Mouse (Mus musculus) stomach, embryonic 14.5 days (tissue): ENCODE results near the gene Ubxn10. TPM values are rescaled to one million over a fixed set of nuclear protein-coding genes. Genes with fewer than 3 reads are reported as not detected.

Experiments
- ATAC-seq: fragments of 200-750 bp; cut with Nextera tagmentation; 2 replicates; pipeline ENCODE4 v1.8.0; 2017; ENCODE audit warnings: low read depth, moderate TSS enrichment; ENCODE audit not compliant: insufficient number of reproducible peaks, insufficient read depth, low FRiP score
- H3K27ac ChIP-seq: fragments of 300-500 bp; sonication (generic); 2 replicates; pipeline ENCODE4 v1.5.1; 2014; ENCODE audit warnings: mild to moderate bottlenecking, low read length, moderate library complexity, mixed read lengths
- H3K27me3 ChIP-seq: fragments of 300-500 bp; sonication (generic); 2 replicates; pipeline ENCODE4 v1.6.1; 2014; ENCODE audit warnings: low read length, control low read depth, mixed read lengths; ENCODE audit not compliant: control insufficient read depth, insufficient read depth
- H3K36me3 ChIP-seq: fragments of 300-500 bp; sonication (generic); 2 replicates; pipeline ENCODE4 v1.6.1; 2014; ENCODE audit warnings: mild to moderate bottlenecking, control low read depth, low read length, moderate library complexity, mixed read lengths; ENCODE audit not compliant: control insufficient read depth, insufficient read depth
- H3K4me1 ChIP-seq: fragments of 300-500 bp; sonication (generic); 2 replicates; pipeline ENCODE4 v1.6.1; 2014; ENCODE audit warnings: low read length, control low read depth, mixed read lengths; ENCODE audit not compliant: control insufficient read depth, insufficient read depth
- H3K4me2 ChIP-seq: fragments of 300-500 bp; sonication (generic); replicated peaks from 2 replicates; pipeline ENCODE4 v1.6.1; 2014; ENCODE audit warnings: low read depth, low read length, control low read depth
- H3K4me3 ChIP-seq: fragments of 300-500 bp; sonication (generic); 2 replicates; pipeline ENCODE4 v1.5.1; 2014; ENCODE audit warnings: low read depth, low read length, control low read depth
- H3K9ac ChIP-seq: fragments of 300-500 bp; sonication (generic); replicated peaks from 2 replicates; pipeline ENCODE4 v1.6.1; 2014; ENCODE audit warnings: low read depth, mild to moderate bottlenecking, control low read depth, low read length, moderate library complexity, mixed read lengths
- H3K9me3 ChIP-seq: fragments of 300-500 bp; sonication (generic); 2 replicates; pipeline ENCODE4 v1.6.1; 2016; ENCODE audit warnings: low read depth, low read length, control low read depth; ENCODE audit not compliant: control insufficient read depth
- WGBS: fragments of 180-500 bp; shearing (Covaris S2); extraction: QIAGEN DNeasy Blood & Tissue Kit; methylation state at CpG from one replicate; pipeline ENCODE4 v1.1.7; 2014; 5-methylcytosine and 5-hydroxymethylcytosine counted together
- polyA plus RNA-seq: library from polyadenylated mRNA; unstranded; fragments of >200 nt; fragmentation: Nextera tagmentation; extraction: Ambion mirVana; gene quantifications from 2 replicates; pipeline ENCODE4 v1.2.1, GENCODE M21; 2014

Ubxn10 gene
- polyA plus RNA-seq, 1 experiment from 2014 or later: 0.97 TPM

DNA sequence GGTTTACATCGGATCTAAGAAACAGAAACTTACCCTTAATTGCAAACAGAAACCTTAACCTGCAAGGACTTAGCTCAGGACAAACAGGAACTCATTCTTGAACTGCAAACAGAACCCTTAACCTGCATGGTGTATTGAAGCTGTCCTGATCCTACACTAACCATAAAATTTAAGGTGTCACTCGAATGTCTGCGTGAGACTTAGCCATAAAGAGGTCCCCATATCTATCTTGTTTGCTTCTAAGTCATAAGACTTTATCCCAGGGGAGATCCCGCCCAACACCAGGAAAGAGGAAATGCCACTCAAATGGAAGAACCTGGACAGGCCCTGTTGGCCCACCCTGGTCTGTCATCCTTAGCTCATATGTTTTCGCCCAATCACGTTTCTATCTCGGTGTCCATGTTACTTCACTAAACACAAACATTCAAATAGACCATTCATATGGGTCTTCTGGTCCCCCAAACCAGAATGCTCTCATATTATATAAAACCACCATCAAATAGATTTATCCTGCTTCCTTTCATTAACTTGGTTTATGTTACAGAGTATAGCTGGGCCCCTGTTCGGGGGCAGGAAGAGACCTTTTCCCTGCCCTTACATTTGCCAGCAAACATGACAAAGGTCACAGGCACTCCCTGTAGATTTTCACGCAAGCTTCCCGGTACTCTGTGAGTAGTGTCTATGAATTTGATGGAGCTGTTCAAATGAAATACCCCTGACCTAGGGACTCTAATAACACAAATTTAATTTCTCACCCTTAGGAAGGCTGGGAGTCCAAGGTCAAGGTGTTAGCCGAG lies 66.7 kb downstream of the Ubxn10 start:
- Histone ChIP-seq H3K36me3 (no peaks in the 10 kb centered on the region), H3K27me3 (no peaks in the 10 kb centered on the region), H3K27ac (no peak overlapping the region), H3K4me1 (no peaks in the 10 kb centered on the region), H3K4me3 (no peak overlapping the region), H3K9me3 (no peaks in the 10 kb centered on the region), H3K9ac (no peak overlapping the region), H3K4me2 (no peak overlapping the region)
- no peak for ATAC-seq
- WGBS: 66% methylated on average over 11 of the region's 11 CpGs

DNA sequence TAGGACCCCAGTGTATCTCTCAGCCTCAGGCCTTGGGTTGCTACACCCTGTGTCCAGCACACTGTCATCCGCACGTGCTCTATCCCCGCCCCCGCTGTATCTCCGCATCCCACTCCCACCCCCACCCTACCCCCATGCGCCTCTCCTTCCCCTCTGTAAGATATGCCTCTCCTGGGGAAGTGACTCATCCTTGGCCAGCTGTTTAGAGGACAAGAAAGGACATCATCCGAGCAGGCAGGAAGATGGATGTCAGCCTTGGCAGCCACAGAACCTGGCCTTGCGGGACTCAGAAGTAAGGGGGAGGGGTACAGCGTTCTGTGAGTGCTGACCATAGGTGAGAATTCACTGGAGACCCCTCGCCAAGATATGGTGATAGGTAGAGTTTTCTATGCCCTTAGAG lies 70.4 kb downstream of the Ubxn10 start:
- H3K27ac ChIP-seq: no peak overlapping the region
- H3K36me3 ChIP-seq: no peaks in the 10 kb centered on the region
- H3K27me3 ChIP-seq: no peaks in the 10 kb centered on the region
- H3K4me1 ChIP-seq: no peaks in the 10 kb centered on the region
- 51% methylated on average over 10 of the region's 10 CpGs for WGBS
- no peak for ATAC-seq
- H3K9ac ChIP-seq: no peak overlapping the region
- H3K4me3 ChIP-seq: no peak overlapping the region
- no peaks in the 10 kb centered on the region for H3K9me3 ChIP-seq
- no peak overlapping the region for H3K4me2 ChIP-seq

DNA sequence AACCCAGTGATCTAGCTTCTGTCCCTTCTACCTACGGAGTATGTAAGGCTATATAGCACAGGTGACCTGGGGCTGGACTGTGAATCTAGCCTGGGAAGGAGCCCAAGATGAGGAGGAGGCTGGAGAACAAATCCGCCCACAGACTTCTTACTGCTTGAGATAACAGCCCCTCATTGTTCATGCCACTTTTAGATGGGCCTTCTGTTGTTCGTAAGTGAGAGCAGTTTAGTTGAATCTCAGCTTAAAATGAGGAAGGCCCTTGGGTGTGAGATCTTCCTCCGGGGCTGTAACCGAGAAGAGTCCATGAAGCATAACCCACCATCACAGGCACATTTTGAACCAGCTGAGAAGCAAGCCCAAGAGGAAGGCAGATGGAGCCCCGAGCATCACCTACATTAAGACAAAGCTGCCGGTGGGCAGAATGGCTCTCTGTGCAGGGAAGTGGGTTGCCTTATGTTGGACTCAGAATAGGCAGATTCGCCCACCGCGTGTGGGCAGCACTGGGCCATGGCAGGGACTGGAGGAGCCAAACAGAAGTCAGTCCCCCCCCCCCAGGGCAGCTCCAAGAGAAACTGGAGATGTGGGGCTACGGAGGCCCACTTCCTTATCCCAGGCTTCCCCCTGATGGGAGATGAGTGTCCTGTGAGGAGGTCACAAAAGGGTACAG lies 76.9 kb downstream of the Ubxn10 start:
- H3K9me3 ChIP-seq: no peaks in the 10 kb centered on the region
- ATAC-seq: no peak
- H3K27ac ChIP-seq: no peak overlapping the region
- no peak overlapping the region for H3K4me2 ChIP-seq
- no peaks in the 10 kb centered on the region for H3K27me3 ChIP-seq
- no peak overlapping the region for H3K4me3 ChIP-seq
- no peaks in the 10 kb centered on the region for H3K4me1 ChIP-seq
- 69% methylated on average over 11 of the region's 11 CpGs for WGBS
- no peaks in the 10 kb centered on the region for H3K36me3 ChIP-seq
- no peak overlapping the region for H3K9ac ChIP-seq

Other genes starting within 250 kb of the Ubxn10 start
- 0.04 and 0.28 TPM in 2 replicates for gene Vwa5b1, start 101.3 kb downstream of the Ubxn10 start, polyA plus RNA-seq
- gene Pla2g2c, start 12.4 kb downstream of the Ubxn10 start, polyA plus RNA-seq: 0.14 TPM in 1 of 2 replicates, not detected in the other
- gene Pla2g2f, start 20.5 kb upstream of the Ubxn10 start, polyA plus RNA-seq: 0.16 and 0.29 TPM in 2 replicates
- gene Pla2g2d, start 38.6 kb upstream of the Ubxn10 start, polyA plus RNA-seq: 0.13 and 0.35 TPM in 2 replicates
- gene Pla2g5, start 126.3 kb upstream of the Ubxn10 start, polyA plus RNA-seq: 0.17 and 0.32 TPM in 2 replicates
- not detected in 2 replicates for gene Gm13030, start 136.8 kb upstream of the Ubxn10 start, polyA plus RNA-seq
- not detected in 2 replicates for gene Pla2g2e, start 140.8 kb upstream of the Ubxn10 start, polyA plus RNA-seq
- 3.0 and 3.2 TPM in 2 replicates for gene Otud3, start 176.8 kb upstream of the Ubxn10 start, polyA plus RNA-seq
- 14.2 and 14.8 TPM in 2 replicates for gene Rnf186, start 229.9 kb upstream of the Ubxn10 start, polyA plus RNA-seq
- 6.6 and 6.8 TPM in 2 replicates for gene Tmco4, start 235.7 kb upstream of the Ubxn10 start, polyA plus RNA-seq